Mouse (Mus musculus) cerebellum, postnatal 36 days (tissue): ENCODE data around the gene Prdm4.

ENCODE experiments used
- DNase-seq, 2 experiments: peaks; one replicate each; pipeline ENCODE4 v3.0.0; 2021 to 2022; ENCODE audit warnings: mixed read lengths in 2 of 2

Gene Prdm4

GRCm38 (mm10) chr10:85871698-85872478, 45.1 kb downstream of the Prdm4 start:
- peak; percentile 92 to 93 for DNase-seq

- no peak for DNase-seq
Observed at GRCm38 (mm10) chr10:85846105-85846862, 70.7 kb downstream of the Prdm4 start.
